Mouse (Mus musculus): ENCODE measurements around the gene Cotl1.

Cotl1 gene

GRCm38 (mm10) chr8:119847232-119847922 is 7.0 kb upstream of the Cotl1 start:
- CTCF ChIA-PET, result interaction anchor here in 3 of 4 experiments (1.1 to 2.0 kb wide), 6 partner anchors 40 to 171 kb away, joined by 3 to 6 read pairs (median 4); no protein-coding TSS in a partner anchor
- POLR2A ChIA-PET, result interaction anchor here in 3 of 4 experiments (0.8 to 1.2 kb wide), 4 partner anchors 8 to 15 kb away, joined by 3 to 5 read pairs (median 3); partner anchors contain the start of gene Klhl36 (in 2 of the 3)

- ChIA-PET POLR2A (interaction anchor here in 1 of 4 experiments (1.5 kb wide), 1 partner anchor 68 kb away, joined by 3 read pairs; the partner anchor contains the start of gene Tldc1), CTCF (interaction anchor here in 3 of 4 experiments (1.2 to 2.0 kb wide), 7 partner anchors 41 to 103 kb away, joined by 3 to 8 read pairs (median 4); partner anchors contain the start of gene Tldc1 (in 1 of the 3))
These were observed 5.4 kb upstream of the Cotl1 start for GRCm38 (mm10) chr8:119845741-119846140.

- CTCF ChIA-PET, result interaction anchor here in 2 of 4 experiments (1.0 to 1.8 kb wide), 5 partner anchors 41 to 62 kb away, joined by 3 to 8 read pairs (median 5); no protein-coding TSS in a partner anchor
- POLR2A ChIA-PET, result interaction anchor here in 2 of 4 experiments (0.9 to 1.5 kb wide), 3 partner anchors 9 to 67 kb away, joined by 3 to 4 read pairs (median 3); partner anchors contain the start of gene Tldc1 (in 2 of the 2)
These were observed 4.2 kb upstream of the Cotl1 start for GRCm38 (mm10) chr8:119844577-119844976.

- ChIA-PET POLR2A (no interaction called here), CTCF (interaction anchor here (0.6 to 2.4 kb wide), 22 partner anchors 9 to 1612 kb away, joined by 3 to 14 read pairs (median 3); partner anchors contain the start of genes Klhl36 (in 1 of the 4) and Tldc1 (in 1 of the 4))
These were observed 3.1 kb upstream of the Cotl1 start for GRCm38 (mm10) chr8:119843444-119843843.

- ChIA-PET CTCF (interaction anchor here in 3 of 4 experiments (0.5 to 2.8 kb wide), 17 partner anchors 11 to 589 kb away, joined by 3 to 14 read pairs (median 4); no protein-coding TSS in a partner anchor), POLR2A (interaction anchor here in 3 of 4 experiments (0.6 to 3.8 kb wide), 16 partner anchors 8 to 282 kb away, joined by 3 to 33 read pairs (median 4); partner anchors contain the start of genes Tldc1 (in 2 of the 3), Klhl36 (in 1 of the 3), Mbtps1 (in 1 of the 3) and Usp10 (in 1 of the 3))
These were observed 614 bp upstream of the Cotl1 start for GRCm38 (mm10) chr8:119840905-119841411.

GRCm38 (mm10) chr8:119839419-119840021 is 824 bp downstream of the Cotl1 start:
- POLR2A ChIA-PET, result interaction anchor here (0.5 to 3.8 kb wide), 27 partner anchors 8 to 679 kb away, joined by 3 to 33 read pairs (median 3); partner anchors contain the start of genes Tldc1 (in 2 of the 4), Klhl36 (in 1 of the 4) and Usp10 (in 1 of the 4)
- CTCF ChIA-PET, result interaction anchor here (0.6 to 2.8 kb wide), 17 partner anchors 33 to 1767 kb away, joined by 3 to 17 read pairs (median 4); partner anchors contain the start of gene Tldc1 (in 1 of the 4)

GRCm38 (mm10) chr8:119838983-119839340 is 1.4 kb downstream of the Cotl1 start:
- POLR2A ChIA-PET, result interaction anchor here (0.5 to 3.8 kb wide), 24 partner anchors 8 to 680 kb away, joined by 3 to 33 read pairs (median 3); partner anchors contain the start of genes Tldc1 (in 2 of the 4) and Klhl36 (in 1 of the 4)

GRCm38 (mm10) chr8:119838100-119838982 is 2.0 kb downstream of the Cotl1 start:
- ChIA-PET CTCF (interaction anchor here (0.6 to 1.8 kb wide), 10 partner anchors 36 to 502 kb away, joined by 3 to 5 read pairs (median 4); partner anchors contain the start of gene Tldc1 (in 2 of the 4)), POLR2A (interaction anchor here (0.5 to 3.8 kb wide), 26 partner anchors 8 to 680 kb away, joined by 3 to 33 read pairs (median 3); partner anchors contain the start of genes Tldc1 (in 2 of the 4) and Klhl36 (in 1 of the 4))

More at GRCm38 (mm10) chr8:119838983-119839340, 1.4 kb downstream of the Cotl1 start:
- CTCF ChIA-PET, result interaction anchor here (0.6 to 2.8 kb wide), 11 partner anchors 32 to 162 kb away, joined by 3 to 14 read pairs (median 4); partner anchors contain the start of gene Tldc1 (in 1 of the 4)

GRCm38 (mm10) chr8:119837553-119838071 is 2.7 kb downstream of the Cotl1 start:
- ChIA-PET CTCF (interaction anchor here in 2 of 4 experiments (0.6 to 1.5 kb wide), 5 partner anchors 24 to 60 kb away, joined by 3 to 5 read pairs (median 3); partner anchors contain the start of gene Tldc1 (in 1 of the 2)), POLR2A (interaction anchor here in 2 of 4 experiments (0.6 to 3.8 kb wide), 10 partner anchors 8 to 314 kb away, joined by 3 to 33 read pairs (median 4); partner anchors contain the start of genes Klhl36 (in 1 of the 2) and Tldc1 (in 1 of the 2))

- CTCF ChIA-PET, result interaction anchor here in 3 of 4 experiments (0.7 to 1.5 kb wide), 5 partner anchors 9 to 57 kb away, joined by 3 to 6 read pairs (median 4); no protein-coding TSS in a partner anchor
- POLR2A ChIA-PET, result interaction anchor here in 2 of 4 experiments (0.7 to 0.9 kb wide), 2 partner anchors 54 to 861 kb away, joined by 3 read pairs; no protein-coding TSS in a partner anchor
These were observed 3.5 kb downstream of the Cotl1 start for GRCm38 (mm10) chr8:119836831-119837230.

GRCm38 (mm10) chr8:119835270-119835669 is 5.1 kb downstream of the Cotl1 start:
- ChIA-PET POLR2A (interaction anchor here in 1 of 4 experiments (0.6 kb wide), 1 partner anchor 33 kb away, joined by 4 read pairs; no protein-coding TSS in a partner anchor), CTCF (interaction anchor here in 1 of 4 experiments (1.2 kb wide), 1 partner anchor 53 kb away, joined by 3 read pairs; no protein-coding TSS in a partner anchor)

- POLR2A ChIA-PET, result interaction anchor here in 2 of 4 experiments (1.0 to 1.1 kb wide), 2 partner anchors 27 to 52 kb away, joined by 3 read pairs; partner anchors contain the start of gene Klhl36 (in 1 of the 2)
- CTCF ChIA-PET, result interaction anchor here in 1 of 4 experiments (1.2 kb wide), 1 partner anchor 52 kb away, joined by 3 read pairs; no protein-coding TSS in a partner anchor
These were observed 5.7 kb downstream of the Cotl1 start for GRCm38 (mm10) chr8:119834676-119835075.

- POLR2A ChIA-PET, result interaction anchor here in 2 of 4 experiments (0.6 to 1.1 kb wide), 4 partner anchors 20 to 52 kb away, joined by 3 read pairs; partner anchors contain the start of gene Klhl36 (in 1 of the 2)
- CTCF ChIA-PET, result no interaction called here
These were observed 7.4 kb downstream of the Cotl1 start for GRCm38 (mm10) chr8:119832931-119833330.

GRCm38 (mm10) chr8:119832101-119832617 is 8.2 kb downstream of the Cotl1 start:
- CTCF ChIA-PET, result interaction anchor here in 1 of 4 experiments (1.1 kb wide), 1 partner anchor 50 kb away, joined by 3 read pairs; no protein-coding TSS in a partner anchor
- POLR2A ChIA-PET, result interaction anchor here in 3 of 4 experiments (0.6 to 1.6 kb wide), 5 partner anchors 19 to 55 kb away, joined by 3 to 4 read pairs (median 3); partner anchors contain the start of gene Klhl36 (in 1 of the 3)

GRCm38 (mm10) chr8:119831336-119831995 is 8.9 kb downstream of the Cotl1 start:
- POLR2A ChIA-PET, result interaction anchor here in 3 of 4 experiments (1.1 to 3.0 kb wide), 4 partner anchors 9 to 56 kb away, joined by 3 to 18 read pairs (median 4); partner anchors contain the start of genes Cotl1 (in 1 of the 3) and Klhl36 (in 1 of the 3)
- CTCF ChIA-PET, result interaction anchor here in 1 of 4 experiments (1.1 kb wide), 1 partner anchor 49 kb away, joined by 3 read pairs; no protein-coding TSS in a partner anchor

Measured in embryonic stem cell, embryonic (primary cell).